Mouse (Mus musculus): ENCODE measurements around the gene Kank1.

DNA sequence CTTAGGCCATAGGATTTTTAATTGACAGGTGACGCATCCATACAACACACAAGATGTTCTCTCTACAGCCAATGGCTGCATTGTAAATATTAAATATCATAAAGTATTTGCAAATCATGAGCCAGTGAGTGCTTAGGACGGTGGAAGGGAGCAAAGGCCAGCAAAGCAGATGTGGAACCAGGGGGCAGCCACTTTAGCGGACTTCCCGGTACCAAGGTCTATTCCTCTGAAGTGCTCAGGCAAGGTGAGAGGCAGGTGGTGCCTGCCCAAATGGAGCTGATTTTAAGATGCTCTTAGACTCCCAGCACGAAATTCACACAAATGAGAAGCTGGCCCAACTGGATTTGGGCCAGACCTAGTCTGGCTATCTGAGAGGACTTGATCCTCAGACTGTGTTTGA lies 216.4 kb downstream of the Kank1 start:
- TF ChIP-seq CTCF (IDR thresholded peaks at IDR 0.05; ENCODE audit: borderline replicate concordance, insufficient read depth, low read length) = no peak
- TF ChIP-seq POLR2A (IDR thresholded peaks at IDR 0.05; ENCODE audit: low read depth, low read length) = no peak

Measured in embryonic fibroblast, embryonic 13.5 days (primary cell).